Mouse (Mus musculus) CD8-positive naive resting alpha-beta T cell, adult 2 months (primary cell): ENCODE data around the gene Sec24d.

Source experiments
- DNase-seq, 2 experiments: peaks; one replicate each; pipeline ENCODE4 v3.0.0; 2022; ENCODE audit warnings: low read depth in 2 of 2, low spot score in 2 of 2

Sec24d gene

DNA sequence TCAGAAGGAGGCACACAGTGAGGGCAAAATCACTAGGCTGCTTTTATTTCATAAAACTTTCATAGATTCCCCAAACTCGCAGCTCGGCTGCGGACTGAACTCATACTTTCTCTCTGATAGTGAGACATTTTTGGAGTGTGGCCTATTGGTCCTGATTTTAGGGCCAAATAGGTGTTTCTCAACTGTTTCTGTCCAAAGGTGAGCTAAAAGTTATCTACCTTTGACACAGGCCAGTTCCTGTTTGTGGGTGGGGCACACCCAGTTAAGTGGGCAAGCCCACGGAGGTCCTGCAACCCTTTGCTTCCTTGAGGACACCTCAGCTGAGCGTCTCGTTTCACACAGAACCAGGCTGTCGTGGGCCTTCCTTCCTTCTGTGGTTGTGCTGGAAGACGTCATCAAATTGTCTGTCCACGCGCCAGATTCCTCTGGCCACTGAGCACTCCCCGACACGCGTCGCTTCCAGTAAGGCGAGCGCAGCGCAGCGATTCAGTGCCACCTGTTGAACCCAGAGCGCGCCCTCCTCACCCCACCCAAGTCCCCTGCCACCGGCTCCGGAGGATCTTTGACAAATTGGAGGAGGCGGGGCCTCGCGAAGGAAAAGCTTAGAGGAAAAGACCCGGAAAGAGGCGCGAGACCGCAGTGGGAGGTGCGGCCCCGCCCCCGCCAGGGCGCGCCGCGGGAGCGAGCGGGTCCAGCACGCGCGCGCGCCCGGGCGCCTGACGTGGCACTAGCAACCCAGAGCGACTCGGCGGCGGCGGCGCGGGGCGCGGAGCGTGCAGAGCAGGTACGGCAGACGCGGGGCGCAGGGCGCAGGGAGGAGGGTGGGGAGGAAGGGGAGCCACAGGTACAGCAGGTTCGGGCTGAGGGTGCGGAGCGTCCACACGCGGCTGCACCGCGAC is at the start of gene Sec24d:
Gene Sec24d (plus strand): TSS at position 703 of the 899 bp plus-strand sequence.
- peak; percentile 72 to 77 for DNase-seq

DNA sequence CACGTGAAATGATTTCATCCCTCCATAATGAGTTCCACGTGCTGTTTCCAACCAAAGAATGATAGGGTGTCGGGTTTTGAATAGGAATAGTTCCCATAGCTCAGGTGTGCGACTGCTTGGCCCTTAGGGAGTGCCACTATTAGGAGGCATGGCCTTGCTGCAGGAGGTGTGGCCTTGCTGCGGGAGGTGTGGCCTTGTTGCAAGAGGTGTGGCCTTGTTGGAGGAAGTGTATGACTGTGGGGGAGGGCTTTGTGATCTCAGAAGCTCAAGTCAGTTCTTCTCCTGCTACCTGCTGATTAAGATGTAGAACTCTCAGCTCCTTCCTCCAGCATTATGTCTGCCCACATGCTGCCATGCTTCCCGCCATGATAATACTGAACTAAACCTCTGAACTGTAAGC is 48.6 kb upstream of the Sec24d start:
- DNase-seq = no peak

DNA sequence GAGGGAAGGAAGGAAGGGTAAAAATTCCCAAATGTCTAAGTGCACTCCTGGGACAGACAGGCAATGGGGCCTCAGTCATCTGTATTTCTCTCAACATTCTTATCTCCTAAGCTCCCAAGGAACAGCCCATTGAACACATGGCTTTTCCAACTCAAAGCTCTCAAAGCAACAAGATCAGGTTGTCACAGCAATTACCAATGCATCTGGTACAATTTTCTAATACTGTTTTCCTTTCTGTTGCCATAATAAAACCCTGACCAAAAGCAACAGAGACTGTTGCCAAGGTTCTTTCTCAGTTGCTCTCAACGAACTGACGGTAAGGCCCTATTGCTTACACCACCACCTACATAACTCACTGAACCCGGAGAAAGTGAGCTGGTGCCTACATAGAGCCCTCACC is 40.0 kb upstream of the Sec24d start:
- no peak for DNase-seq

DNA sequence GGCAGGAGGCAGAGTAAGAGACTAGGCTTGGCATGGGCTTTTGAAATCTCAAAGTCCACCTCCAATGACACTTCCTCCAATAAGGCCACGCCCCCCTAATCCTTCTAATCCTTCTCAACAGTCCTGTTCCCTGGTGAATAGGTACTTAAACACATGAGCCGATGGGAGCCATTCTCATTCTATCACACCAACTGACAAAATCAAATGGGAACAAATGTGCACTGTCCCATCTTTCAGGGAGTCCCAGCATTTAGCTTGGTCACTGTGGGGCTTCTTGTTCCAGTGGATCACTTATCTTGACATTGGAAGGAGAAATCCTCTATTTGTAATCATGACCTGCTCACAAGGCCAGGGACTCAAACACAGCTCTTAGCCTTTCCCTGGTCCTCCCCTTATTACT is 35.6 kb upstream of the Sec24d start:
- no peak for DNase-seq

DNA sequence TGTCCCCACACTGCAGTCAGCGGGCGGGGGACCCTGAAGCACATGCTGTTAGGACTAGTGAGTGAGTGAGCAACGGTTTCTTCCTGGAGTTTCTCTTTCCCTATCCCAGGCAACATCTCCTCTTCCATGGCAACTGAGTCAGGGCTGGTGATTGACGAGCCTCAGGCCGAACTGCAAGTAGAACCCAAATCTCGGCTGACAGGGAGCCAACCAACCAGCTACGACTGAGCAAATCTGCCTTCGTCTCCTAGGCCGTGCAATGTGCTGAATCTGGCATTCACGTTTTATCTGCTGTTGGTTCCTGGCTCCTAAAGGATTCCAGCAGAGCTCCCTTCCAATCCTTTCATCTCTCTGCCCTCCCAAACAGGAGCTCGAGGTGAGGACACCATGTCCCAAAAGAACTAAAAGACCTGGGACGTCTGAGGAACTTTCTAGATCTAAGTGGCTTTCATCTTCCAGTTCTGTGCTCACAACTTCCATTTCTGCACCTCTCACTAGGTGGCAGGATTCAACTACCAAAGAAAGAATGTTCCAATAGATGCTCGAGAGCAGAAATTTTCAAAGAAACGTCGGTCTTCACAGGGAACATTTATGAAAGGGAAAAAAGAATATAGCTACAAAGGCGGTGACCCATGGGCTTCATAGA is 32.9 kb upstream of the Sec24d start:
- peak in 1 of 2 experiments; percentile 9 for DNase-seq

DNA sequence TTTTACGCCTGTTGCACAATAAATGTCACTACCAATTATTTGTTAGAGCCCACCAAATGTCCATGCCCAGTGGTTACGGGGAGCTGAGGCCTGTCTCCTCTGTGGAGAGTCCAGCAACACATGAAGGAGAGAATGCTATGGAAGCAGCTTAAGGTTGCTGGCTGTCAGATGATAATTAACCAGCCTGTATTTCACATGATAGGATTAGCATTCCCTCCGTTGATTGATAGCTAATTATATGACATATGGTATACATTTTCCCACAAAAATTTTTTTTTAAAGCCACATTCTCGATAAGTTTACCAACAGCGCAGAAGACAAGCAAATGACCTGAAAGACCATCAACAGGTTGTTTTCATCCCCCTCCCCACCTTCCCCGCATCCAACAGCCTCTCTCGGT is 31.8 kb upstream of the Sec24d start:
- DNase-seq = no peak

DNA sequence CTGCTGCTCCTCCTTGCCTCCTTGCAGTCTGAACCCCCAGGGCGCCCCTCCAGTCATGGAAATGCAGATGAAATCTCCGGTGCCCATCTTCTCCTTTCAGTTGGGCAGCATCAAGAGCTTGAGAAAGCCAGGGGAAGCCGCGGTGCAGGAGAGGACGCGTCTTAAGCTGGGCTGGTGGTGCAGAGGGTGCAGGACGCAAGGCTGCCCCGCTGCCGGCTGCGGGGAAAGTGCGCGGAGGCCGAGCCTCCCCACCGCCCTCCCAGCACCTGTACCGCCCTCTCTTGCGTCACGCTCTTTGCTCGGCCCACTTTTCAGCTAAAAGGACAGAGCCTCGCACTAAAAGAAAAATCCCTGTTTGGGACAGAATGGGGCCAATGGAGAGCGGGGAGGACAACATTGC is 31.3 kb upstream of the Sec24d start, which contains the start of gene Synpo2:
Gene Synpo2 (minus strand): TSS at position 229 of the 400 bp plus-strand sequence.
- no peak for DNase-seq

DNA sequence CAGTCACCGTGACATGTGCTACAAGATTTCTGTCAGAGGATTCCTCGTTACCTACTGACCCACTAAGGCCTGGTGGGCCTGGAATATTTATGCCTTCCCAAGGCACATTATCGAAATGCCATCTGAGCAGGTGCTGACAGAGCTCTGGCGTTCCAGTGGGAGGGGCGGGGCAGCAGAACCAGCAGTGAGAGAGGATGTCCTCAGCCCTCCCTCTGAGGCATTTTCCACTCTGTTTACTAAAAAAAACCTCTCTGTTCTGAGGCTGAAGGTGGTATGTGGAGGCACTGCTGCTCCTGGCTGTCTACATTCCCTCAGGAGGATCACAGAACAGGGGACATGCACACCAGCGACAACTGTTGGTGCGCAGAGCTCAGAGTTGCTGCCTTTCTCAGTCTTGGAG is 30.2 kb upstream of the Sec24d start:
- no peak for DNase-seq

DNA sequence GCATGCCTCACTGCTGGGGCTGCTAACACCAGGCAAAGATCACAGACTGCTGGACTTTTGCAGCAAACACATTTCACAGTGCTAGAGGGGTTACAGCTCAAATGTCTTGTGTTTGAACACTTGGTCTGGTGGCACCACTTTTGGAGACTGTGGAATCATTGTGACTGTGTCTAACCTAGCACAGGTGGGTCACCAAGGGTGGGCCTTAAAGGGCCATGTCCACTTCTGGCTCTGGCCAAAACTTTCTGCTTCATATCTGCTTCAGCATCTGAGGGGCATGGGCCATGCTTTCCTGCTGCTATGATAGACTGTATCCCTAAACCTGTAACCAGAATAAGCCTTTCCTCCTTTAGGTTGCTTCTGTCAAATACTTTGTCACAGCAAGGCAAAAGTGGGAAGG is 29.8 kb upstream of the Sec24d start:
- DNase-seq = no peak

DNA sequence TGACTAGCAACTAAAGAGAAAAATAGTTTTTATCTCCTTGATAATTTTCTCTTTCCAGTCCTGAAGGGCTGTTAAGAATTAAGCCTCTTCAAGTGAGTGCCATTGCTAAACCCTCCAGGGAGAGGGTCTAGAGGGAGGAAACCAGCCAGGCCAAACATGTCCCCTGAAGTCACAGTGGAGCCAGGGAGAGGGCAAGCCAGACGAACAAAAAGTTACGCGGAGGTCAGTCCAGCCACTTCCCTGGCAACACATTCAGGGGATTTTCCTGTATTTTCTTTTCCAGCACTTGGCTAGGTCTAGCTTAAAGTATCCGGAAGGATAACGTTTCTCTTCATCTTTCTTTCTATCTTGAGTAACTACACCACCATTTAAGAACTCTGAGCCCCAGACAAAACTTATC is 22.9 kb upstream of the Sec24d start:
- DNase-seq = no peak

DNA sequence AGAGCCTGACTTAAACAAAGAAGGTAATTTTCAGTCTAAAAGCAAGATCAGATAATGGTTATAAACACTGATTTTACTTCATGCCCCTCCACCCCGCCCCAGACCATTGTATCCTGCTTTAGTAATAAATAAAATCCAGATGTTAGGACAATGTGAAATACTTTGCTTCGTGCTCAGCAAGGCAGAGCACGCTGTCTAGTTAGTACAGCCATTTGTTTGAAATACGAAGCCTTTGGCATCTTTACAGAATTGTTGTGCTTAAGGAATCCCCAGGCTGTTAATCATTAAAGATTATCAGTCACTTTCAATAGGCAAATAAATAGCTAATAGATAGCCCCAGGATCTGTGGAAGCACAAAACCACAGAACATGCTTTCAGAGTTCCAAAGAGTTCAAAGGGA is 21.6 kb upstream of the Sec24d start:
- DNase-seq = no peak

DNA sequence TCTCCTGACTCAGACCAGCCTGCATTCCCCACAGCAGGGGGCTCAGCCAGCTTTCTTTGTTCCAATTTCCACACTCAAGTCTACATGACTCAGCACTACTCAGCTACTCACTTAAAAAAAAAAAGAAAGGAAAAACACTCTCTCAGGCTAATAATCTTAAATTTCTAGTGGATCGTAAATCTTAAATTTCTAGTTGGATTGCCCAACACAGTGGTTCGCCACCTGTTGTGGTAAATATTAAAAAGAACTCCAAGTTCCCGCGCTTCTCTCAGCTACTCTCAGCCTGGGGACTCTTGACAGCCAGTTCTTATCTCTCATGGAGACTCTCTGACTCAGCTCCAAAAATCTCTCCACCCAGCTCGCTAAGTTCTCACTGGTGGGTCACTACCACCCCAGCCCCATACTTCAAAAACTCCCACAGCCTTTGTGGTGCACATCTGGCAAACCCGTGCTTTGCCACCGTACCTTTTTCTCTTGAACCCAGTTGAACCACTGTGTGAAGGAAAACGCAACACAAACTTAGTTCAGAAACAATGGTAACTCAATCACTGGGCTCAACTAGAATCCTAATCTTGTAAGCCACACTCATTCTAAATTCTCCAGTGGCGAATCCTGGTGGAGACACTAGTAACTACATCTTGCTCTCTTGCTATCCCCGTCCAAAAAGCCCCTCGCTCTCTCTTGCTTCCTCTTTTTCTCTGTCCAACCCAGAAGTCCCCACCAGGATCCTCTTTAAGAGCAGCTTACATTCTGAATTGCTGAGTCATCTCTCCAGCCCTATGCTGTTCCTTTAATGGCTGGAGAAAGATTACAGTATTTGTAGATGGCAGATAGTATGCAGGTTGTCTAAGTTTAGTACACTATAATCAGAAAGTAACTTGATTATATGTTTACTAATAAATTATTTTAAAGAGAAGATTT is 10.8 kb upstream of the Sec24d start:
- DNase-seq = no peak

DNA sequence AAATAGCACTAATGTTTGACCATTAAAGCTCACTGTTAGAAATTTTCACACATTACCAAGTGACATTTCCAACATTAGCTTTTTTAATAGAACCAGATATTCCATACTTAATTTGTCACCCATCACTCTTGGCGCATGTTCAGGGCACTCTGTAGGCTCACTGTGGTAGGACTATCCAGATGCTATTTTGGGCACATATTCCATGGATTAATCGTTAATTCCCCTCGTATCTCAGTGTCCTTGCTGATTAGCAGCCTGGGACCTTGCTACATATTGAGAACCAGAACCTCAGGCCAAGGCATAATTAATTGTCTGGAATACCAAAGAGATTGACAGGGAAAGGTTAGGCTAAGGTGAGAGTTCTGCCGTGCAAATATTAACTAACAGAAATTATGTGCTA is 8.5 kb upstream of the Sec24d start:
- no peak for DNase-seq

DNA sequence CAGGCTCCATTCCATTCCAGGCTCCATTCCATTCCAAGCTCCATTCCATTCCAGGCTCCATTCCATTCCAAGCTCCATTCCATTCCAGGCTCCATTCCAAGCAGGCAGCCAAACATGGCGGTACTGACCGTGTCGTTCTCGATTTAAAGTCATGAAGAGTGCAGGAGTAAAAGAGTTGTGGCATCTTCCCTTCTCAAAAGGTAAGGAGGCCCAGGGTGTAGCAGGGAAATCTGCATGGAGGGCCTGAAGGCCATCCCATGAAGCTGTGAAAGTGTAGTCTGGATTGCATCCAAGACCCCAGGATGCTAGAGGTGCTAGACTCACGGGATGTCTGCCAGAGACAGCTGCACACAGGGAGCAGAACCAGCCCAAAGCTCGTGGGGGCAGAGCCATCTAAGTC is 2.5 kb upstream of the Sec24d start:
- no peak for DNase-seq

DNA sequence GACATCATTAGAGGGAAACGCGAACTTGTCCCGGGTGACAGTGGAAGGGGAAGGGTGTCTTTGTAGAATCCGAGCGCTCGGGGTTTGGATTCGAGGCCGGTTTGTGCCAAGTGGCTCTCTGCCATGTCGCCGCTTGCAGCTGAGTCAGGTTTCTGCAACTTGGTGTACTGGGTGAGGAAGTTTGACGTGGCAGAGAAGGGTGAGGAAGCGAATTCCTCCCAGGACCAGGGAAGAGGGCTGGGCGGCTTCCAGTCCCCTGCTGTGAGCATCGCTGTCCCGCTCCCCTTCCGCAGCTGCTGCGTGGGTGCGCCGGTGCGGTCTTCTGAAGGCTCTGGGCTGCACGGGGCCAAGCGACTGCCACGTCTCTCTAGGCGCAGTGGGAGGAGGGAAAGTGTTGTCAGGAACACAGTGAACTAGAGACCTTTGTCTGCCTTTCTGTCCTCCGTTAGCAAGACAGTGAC is 516 bp downstream of the Sec24d start:
- DNase-seq = peak; percentile 13 to 35

DNA sequence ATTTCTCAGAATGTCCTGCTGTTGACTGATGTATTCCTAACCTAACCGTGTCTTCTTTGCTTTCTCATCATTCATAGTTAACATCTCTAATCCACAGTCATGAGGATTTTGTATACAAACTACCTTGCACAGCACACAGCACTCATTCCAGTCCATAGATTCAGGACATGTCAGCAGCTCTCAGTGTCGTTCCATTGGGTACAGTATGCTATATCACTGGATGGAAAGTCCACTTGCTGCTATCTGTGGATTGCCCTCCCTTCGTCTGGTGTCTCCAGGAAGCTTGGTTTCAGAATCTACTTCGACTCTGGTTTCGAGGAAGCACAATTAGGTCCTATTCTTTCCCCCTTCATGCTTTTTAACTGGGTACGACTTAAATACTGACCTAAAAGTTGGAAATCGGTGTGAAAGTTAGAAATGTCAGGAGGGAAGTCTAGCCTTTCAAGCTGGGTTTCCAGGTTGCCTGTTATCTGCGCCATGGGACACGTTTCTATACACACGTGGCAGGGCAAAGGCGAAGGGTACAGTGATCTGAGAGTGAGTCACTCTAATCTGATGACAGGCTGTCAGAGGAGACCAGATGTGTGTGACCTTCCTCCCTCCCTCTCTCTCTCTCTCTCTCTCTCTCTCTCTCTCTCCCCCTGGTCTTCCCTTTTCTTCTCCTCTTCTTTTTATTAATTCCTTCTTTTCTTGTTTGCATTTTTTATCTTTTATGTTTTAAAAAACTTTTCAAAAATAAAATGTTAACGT is 15.8 kb downstream of the Sec24d start:
- DNase-seq = no peak

DNA sequence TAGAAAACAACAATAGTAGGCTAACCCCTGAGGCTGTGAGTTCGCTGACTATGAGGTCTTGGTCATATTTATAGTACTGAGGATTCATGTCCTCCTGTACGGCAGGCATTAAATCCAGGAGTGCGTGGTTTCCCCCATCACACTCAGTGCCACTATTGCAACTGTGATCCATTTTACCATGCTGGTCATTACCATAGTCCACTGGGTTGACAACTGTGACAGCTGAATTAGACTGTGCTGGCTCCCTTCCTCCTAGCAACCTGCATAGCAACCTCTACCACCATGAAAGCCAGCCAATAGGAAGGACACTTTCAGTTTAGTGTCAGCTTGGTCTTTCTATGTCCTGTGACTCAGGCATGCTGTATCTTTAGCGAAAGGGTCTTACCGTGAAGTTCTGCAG is 17.0 kb downstream of the Sec24d start:
- no peak for DNase-seq

DNA sequence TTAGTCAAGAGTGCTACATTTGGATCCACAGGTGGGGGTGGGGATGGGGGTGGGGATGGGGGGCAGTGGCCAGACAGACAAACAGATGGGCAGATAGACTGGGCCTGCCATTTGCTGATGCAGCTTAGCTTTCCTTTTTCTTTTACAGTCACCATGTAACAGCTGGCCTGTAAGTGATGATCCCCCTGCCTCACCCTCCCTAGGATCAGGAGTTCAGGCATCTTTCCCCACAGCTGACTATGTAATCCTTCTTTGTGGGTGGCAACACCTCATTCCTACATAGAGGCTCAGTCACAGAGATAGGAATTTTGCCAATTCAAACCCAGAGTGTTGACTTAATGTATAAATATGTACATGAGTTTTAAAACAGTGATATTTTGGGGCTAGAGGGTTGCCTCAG is 18.4 kb downstream of the Sec24d start:
- DNase-seq = no peak

DNA sequence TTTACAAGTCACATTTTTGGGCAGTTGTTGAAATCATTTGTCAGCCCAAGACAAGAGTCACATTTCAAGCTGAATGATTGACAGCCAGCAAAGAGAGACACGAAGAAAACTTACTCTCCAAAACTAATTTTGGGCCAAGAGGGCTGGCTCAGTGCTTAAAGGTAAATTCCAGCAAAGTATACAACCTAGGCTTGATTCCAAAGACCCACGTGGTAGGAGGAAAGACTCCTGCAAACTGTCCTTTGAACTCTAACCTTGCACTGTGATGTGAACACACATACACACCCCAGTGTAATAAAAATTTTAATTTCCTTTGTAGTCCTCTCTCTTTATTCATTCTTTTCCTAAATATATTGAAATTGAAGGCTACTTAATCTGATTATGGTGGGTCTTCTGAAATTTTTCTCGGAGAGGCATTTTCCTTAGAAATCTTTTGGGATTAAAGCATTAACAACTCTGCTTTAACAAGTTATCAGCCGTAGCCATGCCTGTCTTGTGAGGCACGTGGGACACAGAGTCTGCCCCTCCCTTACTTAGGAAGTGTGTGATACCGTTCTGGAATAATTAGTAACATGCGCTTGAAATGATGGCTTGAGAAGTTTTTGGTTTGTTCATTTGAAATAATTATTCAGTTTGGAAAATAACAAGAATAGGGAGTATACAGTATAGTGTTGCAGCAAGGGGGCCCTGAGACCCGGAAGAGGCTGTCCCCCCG is 21.8 kb downstream of the Sec24d start:
- no peak for DNase-seq

DNA sequence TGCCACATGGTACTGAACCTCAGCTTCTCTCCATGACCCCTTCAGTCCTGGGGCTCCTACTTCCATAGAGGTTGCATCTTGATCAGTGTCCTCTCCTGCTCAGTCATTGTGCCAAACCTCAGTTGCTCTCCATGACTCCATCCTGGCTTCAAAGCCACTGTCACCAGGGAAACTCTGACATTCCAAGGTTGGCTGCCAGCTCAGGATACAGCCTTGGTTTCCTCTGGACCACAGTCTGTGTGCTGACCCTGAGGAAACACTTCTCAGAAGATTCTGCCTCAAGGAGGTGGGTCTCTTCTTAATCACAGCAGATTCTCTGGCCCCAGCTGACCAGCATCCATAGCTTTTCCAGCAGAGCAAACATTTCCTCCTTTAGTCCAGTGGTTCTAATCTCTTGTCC is 24.4 kb downstream of the Sec24d start:
- DNase-seq = no peak
